Mouse (Mus musculus) limb, embryonic 14.5 days (tissue): ENCODE measurements around the gene Chst15. TPM values are rescaled to one million over a fixed set of nuclear protein-coding genes. Genes with fewer than 3 reads are reported as not detected.

Experiments used
- ATAC-seq: fragments of 200-750 bp; cut with Nextera tagmentation; 2 replicates; pipeline ENCODE4 v1.8.0; 2017; ENCODE audit warnings: low read depth, moderate number of reproducible peaks, moderate TSS enrichment; ENCODE audit not compliant: low FRiP score
- DNase-seq: peaks from one replicate; pipeline ENCODE4 v3.0.0-alpha.2; 2015; ENCODE audit warnings: low spot score
- H3K27ac ChIP-seq: fragments of 300-500 bp; sonication (generic); replicated peaks from 2 replicates; pipeline ENCODE4 v1.5.1; 2014; ENCODE audit warnings: low read depth, mild to moderate bottlenecking, low read length, moderate library complexity, mixed read lengths
- H3K27me3 ChIP-seq: fragments of 300-500 bp; sonication (generic); 2 replicates; pipeline ENCODE4 v1.6.1; 2014; ENCODE audit warnings: low read length, mixed read lengths; ENCODE audit not compliant: control insufficient read depth, insufficient read depth
- H3K36me3 ChIP-seq: fragments of 300-500 bp; sonication (generic); 2 replicates; pipeline ENCODE4 v1.6.1; 2014; ENCODE audit warnings: mild to moderate bottlenecking, low read length, moderate library complexity, mixed read lengths; ENCODE audit not compliant: control insufficient read depth, insufficient read depth
- H3K4me1 ChIP-seq: fragments of 300-500 bp; sonication (generic); 2 replicates; pipeline ENCODE4 v1.6.1; 2014; ENCODE audit warnings: antibody characterized with exemption, low read length, mixed read lengths; ENCODE audit not compliant: control insufficient read depth, insufficient read depth
- H3K4me2 ChIP-seq: fragments of 300-500 bp; sonication (generic); replicated peaks from 2 replicates; pipeline ENCODE4 v1.6.1; 2014; ENCODE audit warnings: low read depth, mild to moderate bottlenecking, low read length, moderate library complexity; ENCODE audit not compliant: severe bottlenecking
- H3K4me3 ChIP-seq: fragments of 300-500 bp; sonication (generic); replicated peaks from 2 replicates; pipeline ENCODE4 v1.5.1; 2014; ENCODE audit warnings: low read length
- H3K9ac ChIP-seq: fragments of 300-500 bp; sonication (generic); 2 replicates; pipeline ENCODE4 v1.6.1; 2014; ENCODE audit warnings: mild to moderate bottlenecking, low read depth, low read length, moderate library complexity; ENCODE audit not compliant: severe bottlenecking
- H3K9me3 ChIP-seq: fragments of 300-500 bp; sonication (generic); 2 replicates; pipeline ENCODE4 v1.6.1; 2016; ENCODE audit warnings: low read length; ENCODE audit not compliant: control insufficient read depth
- POLR2A ChIP-seq: fragments of 200-500 bp; IDR thresholded peaks from 2 replicates; pipeline ENCODE4 v1.8.0; 2012; ENCODE audit warnings: inconsistent platforms, mild to moderate bottlenecking, moderate library complexity, borderline replicate concordance; ENCODE audit not compliant: insufficient read depth, insufficient read length; ENCODE audit errors: extremely low read depth
- WGBS: fragments of 180-500 bp; shearing (Covaris S2); extraction: QIAGEN DNeasy Blood & Tissue Kit; methylation state at CpG from one replicate; pipeline ENCODE4 v1.1.7; 2014; 5-methylcytosine and 5-hydroxymethylcytosine counted together
- polyA plus RNA-seq, 2 experiments: library from polyadenylated mRNA; depleted of rRNA in 1 of 2; stranded (reverse) in 1 of 2; unstranded in 1 of 2; fragments of >200 nt; fragmentation: Nextera tagmentation in 1 of 2; extraction: Ambion mirVana in 1 of 2; gene quantifications; 2 replicates each; pipeline versions ENCODE4 v1.2.1 to v1.2.3; 2012 to 2014

The Chst15 gene
- polyA plus RNA-seq, 2 experiments, result 16.1 to 16.4 TPM

DNA sequence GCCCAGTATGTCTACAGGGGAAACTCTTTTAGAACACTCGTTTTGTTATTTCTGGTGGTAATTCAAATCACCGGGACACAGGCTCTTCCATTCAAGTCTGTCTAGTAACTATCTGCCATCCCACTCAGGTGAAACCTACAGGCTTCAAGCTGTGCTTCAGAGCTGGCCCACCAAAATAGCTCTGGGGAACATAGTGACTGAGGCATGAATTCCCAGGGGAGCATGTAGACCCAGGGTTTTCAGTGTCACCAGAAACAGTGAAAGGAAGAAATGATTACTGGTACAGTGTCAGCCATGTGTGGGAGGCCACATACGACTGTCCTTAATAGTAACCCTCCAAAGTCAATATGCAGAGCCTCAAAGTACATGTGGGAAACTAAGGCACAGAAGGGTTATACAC is 34.9 kb downstream of the Chst15 start:
- ATAC-seq (no peak), DNase-seq (no peak)
- no peak overlapping the region for H3K9ac ChIP-seq
- no peak overlapping the region for H3K27ac ChIP-seq
- H3K4me2 ChIP-seq, result no peak overlapping the region
- H3K9me3 ChIP-seq, result no peaks in the 10 kb centered on the region
- WGBS, result 80% methylated on average over 3 of the region's 3 CpGs
- no peak overlapping the region for H3K4me3 ChIP-seq
- H3K27me3 ChIP-seq, result no peaks in the 10 kb centered on the region
- peaks cover 6% of the 10 kb centered on the region for H3K4me1 ChIP-seq
- H3K36me3 ChIP-seq, result no peaks in the 10 kb centered on the region
- TF ChIP-seq POLR2A, result no peak

DNA sequence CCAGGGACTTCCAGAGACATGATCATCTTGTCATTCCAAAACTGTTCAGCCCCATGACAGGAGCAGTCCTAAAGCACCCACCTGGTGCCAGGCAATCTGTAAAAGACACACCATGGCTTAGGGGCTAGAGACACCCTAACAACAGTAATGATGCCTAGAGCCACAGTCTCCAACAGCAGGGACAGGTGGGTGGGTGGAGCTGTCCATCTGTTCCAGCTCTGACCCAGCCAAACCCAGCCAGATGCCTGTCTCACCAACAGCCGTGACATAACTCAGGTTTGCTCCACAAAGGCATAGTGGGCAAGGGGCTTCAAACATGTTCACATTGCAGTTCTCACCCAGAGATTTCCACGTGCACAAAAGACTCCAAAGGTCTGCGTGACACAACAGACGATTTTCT is 35.3 kb downstream of the Chst15 start:
- no peak for TF ChIP-seq POLR2A
- H3K9me3 ChIP-seq, result no peaks in the 10 kb centered on the region
- H3K27me3 ChIP-seq, result no peaks in the 10 kb centered on the region
- no peak overlapping the region for H3K4me3 ChIP-seq
- H3K36me3 ChIP-seq, result no peaks in the 10 kb centered on the region
- no peak overlapping the region for H3K4me2 ChIP-seq
- no peak overlapping the region for H3K27ac ChIP-seq
- ATAC-seq (peak; percentile 65; the same call in 1 of the 2 replicates), DNase-seq (no peak)
- H3K4me1 ChIP-seq, result peaks cover 3% of the 10 kb centered on the region; the same call in 1 of the 2 replicates
- 81% methylated on average over 4 of the region's 4 CpGs for WGBS
- H3K9ac ChIP-seq, result no peak overlapping the region

- no peak for DNase-seq
Measured at GRCm38 (mm10) chr7:132278658-132279057, 38.4 kb downstream of the Chst15 start.

DNA sequence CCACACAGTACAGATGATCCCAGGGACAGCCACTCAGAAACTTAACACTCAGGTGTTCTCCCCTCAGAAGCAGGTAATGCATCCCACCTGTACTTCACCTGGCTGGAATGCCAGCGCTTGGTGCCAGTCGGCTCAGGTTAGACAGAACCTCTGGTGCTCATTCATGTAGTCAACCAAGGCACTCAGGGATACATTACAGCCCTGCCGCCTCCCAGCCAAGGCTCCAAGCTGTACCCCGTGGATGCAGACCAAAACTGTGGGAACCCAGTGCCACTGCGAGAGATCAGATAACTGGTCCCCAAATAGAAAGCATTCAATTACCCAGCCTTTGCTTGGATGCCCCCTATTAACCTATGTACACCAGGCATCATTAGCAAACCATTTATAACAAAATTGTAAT is 40.7 kb downstream of the Chst15 start:
- H3K4me2 ChIP-seq, result no peak overlapping the region
- H3K27me3 ChIP-seq, result no peaks in the 10 kb centered on the region
- H3K4me3 ChIP-seq, result no peak overlapping the region
- DNase-seq (no peak), ATAC-seq (no peak)
- no peaks in the 10 kb centered on the region for H3K9me3 ChIP-seq
- H3K27ac ChIP-seq, result no peak overlapping the region
- no peaks in the 10 kb centered on the region for H3K36me3 ChIP-seq
- no peak for TF ChIP-seq POLR2A
- peaks cover 3% of the 10 kb centered on the region; the same call in 1 of the 2 replicates for H3K4me1 ChIP-seq
- WGBS, result 75% methylated on average over 5 of the region's 5 CpGs
- no peak overlapping the region for H3K9ac ChIP-seq

More at GRCm38 (mm10) chr7:132278658-132279057, 38.4 kb downstream of the Chst15 start:
- 78% methylated on average over 3 of the region's 3 CpGs for WGBS
- no peak for TF ChIP-seq POLR2A
- H3K9ac ChIP-seq, result no peak overlapping the region
- peaks cover 3% of the 10 kb centered on the region; the same call in 1 of the 2 replicates for H3K4me1 ChIP-seq
- no peaks in the 10 kb centered on the region for H3K9me3 ChIP-seq
- H3K36me3 ChIP-seq, result no peaks in the 10 kb centered on the region
- no peaks in the 10 kb centered on the region for H3K27me3 ChIP-seq
- no peak overlapping the region for H3K27ac ChIP-seq
- no peak for ATAC-seq
- no peak overlapping the region for H3K4me3 ChIP-seq
- H3K4me2 ChIP-seq, result no peak overlapping the region

DNA sequence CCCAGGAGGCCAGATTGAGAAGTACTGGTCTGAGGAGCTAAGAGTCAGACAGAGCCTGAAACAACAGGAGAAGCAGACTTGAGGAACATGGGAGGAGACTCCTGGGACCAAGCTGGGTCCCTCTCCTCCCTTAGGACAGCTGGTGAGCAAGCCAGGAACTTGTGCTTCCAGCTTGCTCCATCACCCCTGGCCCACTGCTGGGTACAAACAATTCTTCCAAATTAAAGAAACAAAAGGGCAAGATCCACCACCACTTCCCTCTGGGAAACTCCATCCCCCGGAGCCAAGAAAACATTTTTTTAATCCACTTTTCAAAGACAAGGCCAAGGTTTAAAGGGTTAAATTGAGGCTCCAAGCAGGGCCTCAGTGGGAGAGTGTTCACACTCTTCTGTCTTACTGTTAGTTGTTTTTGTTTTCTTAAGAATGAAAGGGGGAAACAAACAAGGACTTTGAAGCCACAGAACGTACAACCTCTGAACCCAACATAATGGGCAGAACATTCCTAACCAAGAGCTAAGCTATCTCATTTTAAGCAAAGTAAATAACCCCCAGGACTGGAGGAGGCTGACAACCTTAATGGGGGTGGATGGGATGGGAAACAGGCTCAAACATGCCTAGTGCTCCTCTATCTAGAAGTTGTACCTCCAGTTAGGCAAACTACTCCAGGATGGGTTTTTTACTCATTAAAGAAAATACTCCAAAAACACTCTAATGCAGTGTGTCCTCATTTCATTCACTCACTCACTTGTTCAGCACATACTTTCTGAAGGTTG is 43.1 kb downstream of the Chst15 start:
- no peak overlapping the region for H3K27ac ChIP-seq
- peaks cover 3% of the 10 kb centered on the region; the same call in 1 of the 2 replicates for H3K4me1 ChIP-seq
- no peak overlapping the region for H3K9ac ChIP-seq
- no peak for TF ChIP-seq POLR2A
- WGBS, result 84% methylated on average over 2 of the region's 2 CpGs
- H3K4me3 ChIP-seq, result no peak overlapping the region
- DNase-seq (no peak), ATAC-seq (no peak)
- no peaks in the 10 kb centered on the region for H3K9me3 ChIP-seq
- no peaks in the 10 kb centered on the region for H3K27me3 ChIP-seq
- H3K36me3 ChIP-seq, result peaks cover 8% of the 10 kb centered on the region
- no peak overlapping the region for H3K4me2 ChIP-seq
